Mouse (Mus musculus): Measurements from ENCODE around the gene F2rl1. TPM values are rescaled to one million over a fixed set of nuclear protein-coding genes. Genes with fewer than 3 reads are reported as not detected.
A peak's percentile ranks its signal among the peaks of the same experiment; 100 is the strongest.
"Not testable (repeated sequence)": the region's sequence is repeated elsewhere in the genome, so short reads cannot be mapped to it uniquely, and the experiment has no call there.

F2rl1 gene
- total RNA-seq, 2 experiments from 2014 or later = 0.13 to 0.20 TPM

- no peak for DNase-seq (ENCODE audit: extremely low spot score in 1 of 2, low spot score in 2 of 2)
- intact Hi-C loops (cut with DNase I) = no loop called here
These were observed 10.6 kb upstream of the F2rl1 start for GRCm38 (mm10) chr13:95535461-95536116.

GRCm38 (mm10) chr13:95535026-95535425 is 10.0 kb upstream of the F2rl1 start:
- DNase-seq (ENCODE audit: extremely low spot score in 1 of 2, low spot score in 2 of 2) = no peak
- intact Hi-C loops (cut with DNase I) = no loop called here

GRCm38 (mm10) chr13:95534131-95534561 is 9.1 kb upstream of the F2rl1 start:
- intact Hi-C loops (cut with DNase I) = no loop called here

GRCm38 (mm10) chr13:95533640-95534039 is 8.6 kb upstream of the F2rl1 start:
- intact Hi-C loops (cut with DNase I) = no loop called here
- DNase-seq (ENCODE audit: extremely low spot score in 1 of 2, low spot score in 2 of 2) = no peak

More at GRCm38 (mm10) chr13:95534131-95534561, 9.1 kb upstream of the F2rl1 start:
- DNase-seq (ENCODE audit: extremely low spot score in 1 of 2, low spot score in 2 of 2) = no peak

GRCm38 (mm10) chr13:95533121-95533520 is 8.1 kb upstream of the F2rl1 start:
- intact Hi-C loops (cut with DNase I) = not testable (repeated sequence)

GRCm38 (mm10) chr13:95531273-95532045 is 6.4 kb upstream of the F2rl1 start:
- intact Hi-C loops (cut with DNase I) = no loop called here
- DNase-seq (ENCODE audit: extremely low spot score in 1 of 2, low spot score in 2 of 2) = no peak

More at GRCm38 (mm10) chr13:95533121-95533520, 8.1 kb upstream of the F2rl1 start:
- DNase-seq (ENCODE audit: extremely low spot score in 1 of 2, low spot score in 2 of 2) = not testable (repeated sequence)

- DNase-seq (ENCODE audit: extremely low spot score in 1 of 2, low spot score in 2 of 2) = no peak
- intact Hi-C loops (cut with DNase I) = no loop called here
These were observed 4.2 kb upstream of the F2rl1 start for GRCm38 (mm10) chr13:95529246-95529645.

- DNase-seq (ENCODE audit: extremely low spot score in 1 of 2, low spot score in 2 of 2) = no peak
- intact Hi-C loops (cut with DNase I) = no loop called here
These were observed 678 bp downstream of the F2rl1 start for GRCm38 (mm10) chr13:95524424-95524673.

GRCm38 (mm10) chr13:95523659-95524423 is 1.2 kb downstream of the F2rl1 start:
- intact Hi-C loops (cut with DNase I) = no loop called here
- DNase-seq (ENCODE audit: extremely low spot score in 1 of 2, low spot score in 2 of 2) = peak in 1 of 2 experiments; percentile 53

- intact Hi-C loops (cut with DNase I) = no loop called here
- no peak for DNase-seq (ENCODE audit: extremely low spot score in 1 of 2, low spot score in 2 of 2)
These were observed 2.9 kb downstream of the F2rl1 start for GRCm38 (mm10) chr13:95522176-95522575.

- DNase-seq (ENCODE audit: extremely low spot score in 1 of 2, low spot score in 2 of 2) = no peak
- intact Hi-C loops (cut with DNase I) = no loop called here
These were observed 4.0 kb downstream of the F2rl1 start for GRCm38 (mm10) chr13:95521029-95521428.

GRCm38 (mm10) chr13:95514756-95515155 is 10.3 kb downstream of the F2rl1 start:
- no peak for DNase-seq (ENCODE audit: extremely low spot score in 1 of 2, low spot score in 2 of 2)
- intact Hi-C loops (cut with DNase I) = no loop called here

- intact Hi-C loops (cut with DNase I) = no loop called here
- DNase-seq (ENCODE audit: extremely low spot score in 1 of 2, low spot score in 2 of 2) = no peak
These were observed 15.0 kb downstream of the F2rl1 start for GRCm38 (mm10) chr13:95510054-95510453.

- DNase-seq (ENCODE audit: extremely low spot score in 1 of 2, low spot score in 2 of 2) = no peak
- intact Hi-C loops (cut with DNase I) = no loop called here
These were observed 21.6 kb downstream of the F2rl1 start for GRCm38 (mm10) chr13:95503279-95503917.

GRCm38 (mm10) chr13:95496601-95497000 is 28.4 kb downstream of the F2rl1 start:
- intact Hi-C loops (cut with DNase I) = no loop called here
- DNase-seq (ENCODE audit: extremely low spot score in 1 of 2, low spot score in 2 of 2) = no peak

- intact Hi-C loops (cut with DNase I) = no loop called here
- DNase-seq (ENCODE audit: extremely low spot score in 1 of 2, low spot score in 2 of 2) = no peak
These were observed 30.2 kb downstream of the F2rl1 start for GRCm38 (mm10) chr13:95494812-95495211.

GRCm38 (mm10) chr13:95493296-95493695 is 31.7 kb downstream of the F2rl1 start:
- intact Hi-C loops (cut with DNase I) = no loop called here
- no peak for DNase-seq (ENCODE audit: extremely low spot score in 1 of 2, low spot score in 2 of 2)

GRCm38 (mm10) chr13:95491327-95491726 is 33.7 kb downstream of the F2rl1 start:
- no peak for DNase-seq (ENCODE audit: extremely low spot score in 1 of 2, low spot score in 2 of 2)
- intact Hi-C loops (cut with DNase I) = no loop called here

- no peak for DNase-seq (ENCODE audit: extremely low spot score in 1 of 2, low spot score in 2 of 2)
- intact Hi-C loops (cut with DNase I) = no loop called here
These were observed 40.4 kb downstream of the F2rl1 start for GRCm38 (mm10) chr13:95484664-95485063.

Data from left cerebral cortex, postnatal 10 days (tissue).